Mouse (Mus musculus): ENCODE measurements around the gene Tmem86b. TPM values are rescaled to one million over a fixed set of nuclear protein-coding genes. Genes with fewer than 3 reads are reported as not detected.
A peak's percentile ranks its signal among the peaks of the same experiment; 100 is the strongest.

Gene Tmem86b
- polyA plus RNA-seq (2014; fragmentation: Nextera tagmentation; extraction: Ambion mirVana): 1.0 and 1.4 TPM in 2 replicates

DNA sequence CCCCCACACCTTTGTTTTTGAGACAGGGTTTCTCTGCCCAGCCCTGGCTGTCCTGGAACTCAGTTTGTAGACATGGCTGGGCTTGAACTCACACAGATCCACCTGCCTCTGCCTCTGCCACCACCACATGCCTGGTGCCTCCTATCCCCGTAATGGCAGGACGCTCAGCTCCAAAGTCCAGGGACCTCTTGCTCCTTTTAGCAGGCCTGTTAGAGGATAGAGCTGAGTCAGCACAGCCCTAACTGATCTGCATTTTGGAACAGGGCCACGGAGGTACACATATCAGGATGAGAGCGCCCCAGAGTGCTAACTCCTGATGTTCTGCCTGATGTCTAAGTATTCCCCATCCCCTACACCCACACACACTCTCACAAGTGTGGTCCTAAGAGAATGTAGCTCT lies at the start of gene Tmem86b:
Tmem86b (minus strand) TSS at position 392 of the 400 bp plus-strand sequence.
- ATAC-seq (ENCODE audit: low FRiP score, low TSS enrichment): no peak
- no peak within 1 kb of the TSS for H3K9ac ChIP-seq (ENCODE audit: low read depth, low read length)
- H3K36me3 ChIP-seq (ENCODE audit: control insufficient read depth, insufficient read depth, low read length): peaks cover 68% of the 10 kb centered on the region
- H3K27me3 ChIP-seq (ENCODE audit: control insufficient read depth, insufficient read depth, low read length): no peaks in the 10 kb centered on the region
- H3K4me1 ChIP-seq (ENCODE audit: control insufficient read depth, insufficient read depth, low read length): no peaks in the 10 kb centered on the region
- H3K27ac ChIP-seq (ENCODE audit: low read depth, low read length): no peak within 1 kb of the TSS
- WGBS: 95% methylated on average over 4 of the region's 4 CpGs
- no peaks in the 10 kb centered on the region for H3K9me3 ChIP-seq (ENCODE audit: control insufficient read depth, low read length)
- H3K4me2 ChIP-seq (replicated peaks; ENCODE audit: low read depth, low read length): no peak within 1 kb of the TSS
- no peak within 1 kb of the TSS for H3K4me3 ChIP-seq (ENCODE audit: low read length)

GRCm38 (mm10) chr7:4675200-4675599 lies 44.0 kb upstream of the Tmem86b start:
- 91% methylated on average over 7 of the region's 7 CpGs for WGBS
- H3K36me3 ChIP-seq (ENCODE audit: control insufficient read depth, insufficient read depth, low read length): peaks cover 61% of the 10 kb centered on the region
- ATAC-seq (ENCODE audit: low FRiP score, low TSS enrichment): no peak
- no peaks in the 10 kb centered on the region for H3K9me3 ChIP-seq (ENCODE audit: control insufficient read depth, low read length)
- no peak overlapping the region for H3K27ac ChIP-seq (ENCODE audit: low read depth, low read length)
- no peaks in the 10 kb centered on the region for H3K27me3 ChIP-seq (ENCODE audit: control insufficient read depth, insufficient read depth, low read length)
- H3K4me3 ChIP-seq (ENCODE audit: low read length): no peak overlapping the region
- H3K4me1 ChIP-seq (ENCODE audit: control insufficient read depth, insufficient read depth, low read length): no peaks in the 10 kb centered on the region
- no peak overlapping the region for H3K4me2 ChIP-seq (replicated peaks; ENCODE audit: low read depth, low read length)
- H3K9ac ChIP-seq (ENCODE audit: low read depth, low read length): no peak overlapping the region

DNA sequence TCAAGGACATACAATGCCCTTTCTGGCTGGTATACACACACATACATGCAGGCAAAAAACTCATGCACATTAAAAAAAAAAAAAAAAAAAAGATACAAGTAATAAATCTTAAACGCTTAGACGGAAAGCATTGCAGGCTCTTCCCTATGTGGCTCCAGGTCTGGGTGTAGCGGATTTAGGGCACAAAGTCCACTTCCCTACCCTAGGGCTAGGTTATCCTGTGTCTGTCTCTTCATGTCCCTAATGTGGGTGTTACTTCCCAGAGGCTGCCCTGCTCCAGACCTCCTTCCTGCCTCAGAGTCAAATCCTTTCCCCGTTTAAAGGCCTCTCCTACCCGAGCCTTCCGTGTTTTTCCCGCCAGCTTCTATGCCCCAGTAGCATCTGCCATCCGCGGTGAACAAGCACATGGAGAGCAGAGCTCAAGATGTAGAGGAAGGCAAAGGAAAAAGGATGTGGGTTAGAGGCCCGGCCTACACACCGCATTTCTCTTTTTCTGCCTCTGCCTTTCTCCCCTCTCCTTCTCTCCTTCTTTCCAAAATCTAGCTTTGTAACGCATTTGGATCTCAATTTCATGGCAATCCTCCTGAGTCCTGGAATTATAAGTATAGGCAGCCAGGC lies 43.0 kb upstream of the Tmem86b start:
- Histone ChIP-seq H3K27ac (ENCODE audit: low read depth, low read length) (no peak overlapping the region), H3K36me3 (ENCODE audit: control insufficient read depth, insufficient read depth, low read length) (peaks cover 58% of the 10 kb centered on the region)
- 91% methylated on average over 12 of the region's 12 CpGs for WGBS

DNA sequence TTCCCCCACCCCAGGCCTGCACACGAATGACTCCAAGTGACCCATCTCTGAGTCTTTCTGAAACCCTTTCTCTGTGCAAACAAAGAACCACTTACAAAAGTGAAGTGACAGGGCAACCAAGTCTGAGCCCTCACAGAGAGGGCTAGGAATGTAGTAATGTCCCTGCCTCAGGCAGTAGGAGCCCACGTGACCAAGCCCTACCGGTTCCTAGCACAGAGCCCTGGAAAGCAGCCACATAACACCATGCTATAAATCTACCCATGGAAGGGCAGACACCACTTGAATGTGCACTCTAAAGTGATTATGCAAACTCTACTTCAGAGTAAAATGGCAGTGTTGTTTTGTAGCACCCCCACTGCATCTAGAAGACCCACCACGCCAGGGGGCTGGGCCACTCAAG lies 40.7 kb upstream of the Tmem86b start:
- 0 out of 2 replicates have a peak, but pooled peaks have one; percentile 70 for ATAC-seq (ENCODE audit: low FRiP score, low TSS enrichment)
- Histone ChIP-seq H3K4me2 (replicated peaks; ENCODE audit: low read depth, low read length) (no peak overlapping the region), H3K4me3 (ENCODE audit: low read length) (no peak overlapping the region), H3K4me1 (ENCODE audit: control insufficient read depth, insufficient read depth, low read length) (no peaks in the 10 kb centered on the region), H3K9ac (ENCODE audit: low read depth, low read length) (no peak overlapping the region), H3K27me3 (ENCODE audit: control insufficient read depth, insufficient read depth, low read length) (no peaks in the 10 kb centered on the region), H3K9me3 (ENCODE audit: control insufficient read depth, low read length) (no peaks in the 10 kb centered on the region), H3K27ac (ENCODE audit: low read depth, low read length) (no peak overlapping the region), H3K36me3 (ENCODE audit: control insufficient read depth, insufficient read depth, low read length) (peaks cover 55% of the 10 kb centered on the region)
- WGBS: 75% methylated on average over 4 of the region's 4 CpGs

More for the DNA sequence above, 43.0 kb upstream of the Tmem86b start:
- ATAC-seq (ENCODE audit: low FRiP score, low TSS enrichment): no peak
- Histone ChIP-seq H3K4me3 (ENCODE audit: low read length) (no peak overlapping the region), H3K4me2 (replicated peaks; ENCODE audit: low read depth, low read length) (no peak overlapping the region), H3K9ac (ENCODE audit: low read depth, low read length) (no peak overlapping the region), H3K4me1 (ENCODE audit: control insufficient read depth, insufficient read depth, low read length) (no peaks in the 10 kb centered on the region), H3K9me3 (ENCODE audit: control insufficient read depth, low read length) (no peaks in the 10 kb centered on the region), H3K27me3 (ENCODE audit: control insufficient read depth, insufficient read depth, low read length) (no peaks in the 10 kb centered on the region)

- no peak for ATAC-seq (ENCODE audit: low FRiP score, low TSS enrichment)
- H3K9ac ChIP-seq (ENCODE audit: low read depth, low read length): no peak overlapping the region
- H3K4me2 ChIP-seq (replicated peaks; ENCODE audit: low read depth, low read length): no peak overlapping the region
- H3K9me3 ChIP-seq (ENCODE audit: control insufficient read depth, low read length): no peaks in the 10 kb centered on the region
- no peaks in the 10 kb centered on the region for H3K4me1 ChIP-seq (ENCODE audit: control insufficient read depth, insufficient read depth, low read length)
- no peak overlapping the region for H3K27ac ChIP-seq (ENCODE audit: low read depth, low read length)
- no peak overlapping the region for H3K4me3 ChIP-seq (ENCODE audit: low read length)
- H3K36me3 ChIP-seq (ENCODE audit: control insufficient read depth, insufficient read depth, low read length): peaks cover 55% of the 10 kb centered on the region
- 92% methylated on average over 8 of the region's 8 CpGs for WGBS
- no peaks in the 10 kb centered on the region for H3K27me3 ChIP-seq (ENCODE audit: control insufficient read depth, insufficient read depth, low read length)
These were observed 39.5 kb upstream of the Tmem86b start for GRCm38 (mm10) chr7:4670655-4671255.

DNA sequence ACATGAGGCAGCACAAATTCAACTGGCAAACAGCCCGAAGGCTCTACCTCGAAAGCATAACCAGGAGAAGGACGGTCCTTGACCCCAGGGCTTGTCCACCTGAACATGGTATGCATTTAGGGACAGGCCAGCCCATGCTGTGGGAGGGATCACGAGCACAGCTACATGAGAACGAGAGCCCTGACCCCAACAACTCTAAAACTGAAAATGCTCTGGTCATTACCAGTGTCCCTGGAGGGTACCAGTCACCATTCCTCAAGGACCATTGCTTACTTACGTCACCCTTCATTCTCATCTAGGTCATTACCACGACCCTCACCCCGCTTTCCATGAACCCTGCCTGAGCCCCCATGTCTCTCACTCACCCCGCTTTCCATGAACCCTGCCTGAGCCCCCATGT lies 37.9 kb upstream of the Tmem86b start:
- WGBS: 90% methylated on average over 9 of the region's 9 CpGs
- no peak overlapping the region for H3K4me3 ChIP-seq (ENCODE audit: low read length)
- no peak overlapping the region for H3K9ac ChIP-seq (ENCODE audit: low read depth, low read length)
- H3K4me2 ChIP-seq (replicated peaks; ENCODE audit: low read depth, low read length): no peak overlapping the region
- no peaks in the 10 kb centered on the region for H3K4me1 ChIP-seq (ENCODE audit: control insufficient read depth, insufficient read depth, low read length)
- no peaks in the 10 kb centered on the region for H3K27me3 ChIP-seq (ENCODE audit: control insufficient read depth, insufficient read depth, low read length)
- no peaks in the 10 kb centered on the region for H3K9me3 ChIP-seq (ENCODE audit: control insufficient read depth, low read length)
- H3K27ac ChIP-seq (ENCODE audit: low read depth, low read length): no peak overlapping the region
- H3K36me3 ChIP-seq (ENCODE audit: control insufficient read depth, insufficient read depth, low read length): peaks cover 49% of the 10 kb centered on the region
- ATAC-seq (ENCODE audit: low FRiP score, low TSS enrichment): no peak

DNA sequence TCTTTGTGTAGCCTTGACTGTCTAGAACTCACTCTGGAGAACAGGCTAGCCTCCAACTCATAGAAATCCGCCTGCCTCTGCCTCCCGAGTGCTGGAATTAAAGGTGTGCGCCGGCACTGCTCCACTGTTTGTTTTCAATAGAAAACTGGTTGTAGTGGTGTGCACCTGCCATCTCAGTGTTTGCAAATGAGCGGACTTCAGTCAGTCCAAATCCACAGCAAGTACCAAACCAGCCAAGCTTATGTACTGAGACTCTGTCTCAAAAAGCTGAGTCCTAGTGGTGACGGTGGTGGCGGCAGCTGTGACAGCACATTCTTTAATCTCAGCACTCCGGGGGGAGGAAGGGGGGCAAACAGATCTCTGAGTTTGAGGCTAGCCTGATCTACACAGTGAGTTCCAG lies 37.3 kb upstream of the Tmem86b start:
- Histone ChIP-seq H3K9me3 (ENCODE audit: control insufficient read depth, low read length) (no peaks in the 10 kb centered on the region), H3K4me2 (replicated peaks; ENCODE audit: low read depth, low read length) (no peak overlapping the region), H3K27ac (ENCODE audit: low read depth, low read length) (no peak overlapping the region), H3K27me3 (ENCODE audit: control insufficient read depth, insufficient read depth, low read length) (no peaks in the 10 kb centered on the region), H3K36me3 (ENCODE audit: control insufficient read depth, insufficient read depth, low read length) (peaks cover 47% of the 10 kb centered on the region), H3K9ac (ENCODE audit: low read depth, low read length) (no peak overlapping the region), H3K4me1 (ENCODE audit: control insufficient read depth, insufficient read depth, low read length) (no peaks in the 10 kb centered on the region), H3K4me3 (ENCODE audit: low read length) (no peak overlapping the region)
- no peak for ATAC-seq (ENCODE audit: low FRiP score, low TSS enrichment)
- WGBS: 96% methylated on average over 8 of the region's 8 CpGs

- Histone ChIP-seq H3K9ac (ENCODE audit: low read depth, low read length) (no peak overlapping the region), H3K27me3 (ENCODE audit: control insufficient read depth, insufficient read depth, low read length) (no peaks in the 10 kb centered on the region), H3K36me3 (ENCODE audit: control insufficient read depth, insufficient read depth, low read length) (peaks cover 44% of the 10 kb centered on the region), H3K4me3 (ENCODE audit: low read length) (no peak overlapping the region), H3K9me3 (ENCODE audit: control insufficient read depth, low read length) (no peaks in the 10 kb centered on the region), H3K4me2 (replicated peaks; ENCODE audit: low read depth, low read length) (no peak overlapping the region), H3K4me1 (ENCODE audit: control insufficient read depth, insufficient read depth, low read length) (no peaks in the 10 kb centered on the region), H3K27ac (ENCODE audit: low read depth, low read length) (no peak overlapping the region)
- ATAC-seq (ENCODE audit: low FRiP score, low TSS enrichment): no peak
- WGBS: 94% methylated on average over 5 of the region's 5 CpGs
These were observed 35.6 kb upstream of the Tmem86b start for GRCm38 (mm10) chr7:4666871-4667270.

GRCm38 (mm10) chr7:4663742-4664141 lies 32.5 kb upstream of the Tmem86b start:
- no peak for ATAC-seq (ENCODE audit: low FRiP score, low TSS enrichment)
- WGBS: 90% methylated on average over 2 of the region's 2 CpGs
- Histone ChIP-seq H3K27ac (ENCODE audit: low read depth, low read length) (no peak overlapping the region), H3K27me3 (ENCODE audit: control insufficient read depth, insufficient read depth, low read length) (no peaks in the 10 kb centered on the region), H3K36me3 (ENCODE audit: control insufficient read depth, insufficient read depth, low read length) (peaks cover 22% of the 10 kb centered on the region; the same call in 1 of the 2 replicates), H3K4me3 (ENCODE audit: low read length) (no peak overlapping the region), H3K4me1 (ENCODE audit: control insufficient read depth, insufficient read depth, low read length) (no peaks in the 10 kb centered on the region), H3K9ac (ENCODE audit: low read depth, low read length) (no peak overlapping the region), H3K4me2 (replicated peaks; ENCODE audit: low read depth, low read length) (no peak overlapping the region), H3K9me3 (ENCODE audit: control insufficient read depth, low read length) (no peaks in the 10 kb centered on the region)

Measured in kidney, embryonic 14.5 days (tissue).